Mouse (Mus musculus) layer of hippocampus, postnatal 10 days (tissue): ENCODE data around the gene Apoa4. TPM values are rescaled to one million over a fixed set of nuclear protein-coding genes. Genes with fewer than 3 reads are reported as not detected.

ENCODE experiments used
- DNase-seq, 2 experiments: peaks; one replicate each; pipeline ENCODE4 v3.0.0; 2021; ENCODE audit warnings: low spot score in 2 of 2
- long read RNA-seq: library from polyadenylated mRNA; stranded (forward); transcript quantifications from one replicate; pipeline ENCODE4 v2.0.0, GENCODE M21; 2023
- total RNA-seq, 2 experiments: library from RNA; stranded (reverse); gene quantifications; 2 replicates each; pipeline ENCODE4 v1.2.3; 2021

The Apoa4 gene
- not detected for total RNA-seq
- long read RNA-seq, result 0 reads

DNA sequence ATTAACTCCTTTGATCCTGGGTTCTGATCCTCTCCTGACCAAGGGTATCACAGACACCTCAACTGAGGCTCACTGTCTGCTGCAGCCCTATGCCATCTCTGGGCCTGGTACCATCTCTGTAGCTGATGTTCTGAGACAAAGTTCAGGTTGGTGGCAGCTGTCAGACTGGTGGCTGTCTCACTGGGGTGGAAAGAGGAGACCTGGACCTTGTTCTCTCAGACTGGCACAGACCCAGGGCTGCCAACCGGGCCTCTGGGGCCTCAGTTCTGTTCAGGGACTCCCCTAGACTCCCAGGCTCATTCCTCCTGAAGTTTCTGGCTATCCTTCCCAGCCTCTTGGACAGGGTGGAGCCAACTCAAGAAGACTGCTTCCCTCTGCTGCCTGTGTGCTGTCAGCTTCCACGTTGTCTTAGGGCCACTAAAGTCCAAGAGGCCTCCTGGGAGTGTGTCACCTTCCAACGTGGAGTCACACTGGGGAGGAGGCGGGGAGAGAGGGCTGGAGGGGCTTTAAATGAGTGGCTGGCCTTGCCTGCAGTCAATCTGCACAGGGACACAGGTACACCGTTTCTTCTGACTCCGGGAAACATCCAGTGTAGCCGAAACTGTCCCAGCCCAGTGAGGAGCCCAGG lies at the start of gene Apoa4:
Apoa4 (plus strand) TSS at position 171 of the 628 bp plus-strand sequence.
- DNase-seq, result no peak

DNA sequence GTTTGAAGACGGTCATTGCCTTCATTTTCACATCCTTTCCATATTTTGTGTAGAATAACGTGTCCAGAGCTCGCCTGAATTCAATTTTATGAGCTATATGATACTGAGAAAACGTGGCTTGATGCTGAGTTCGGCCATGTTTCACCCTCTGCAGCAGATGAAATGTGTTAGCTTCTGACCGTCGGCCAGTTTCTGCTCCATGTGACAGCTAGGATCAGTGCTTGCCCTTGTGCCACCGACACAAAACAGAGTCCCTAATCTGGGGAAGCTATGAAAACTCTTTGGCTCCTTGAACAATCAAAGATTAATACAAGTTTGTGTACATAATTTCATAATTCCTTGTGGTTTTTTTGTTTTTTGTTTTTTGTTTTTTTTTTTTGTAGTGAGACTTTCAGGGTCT lies 49.3 kb upstream of the Apoa4 start:
- no peak for DNase-seq

DNA sequence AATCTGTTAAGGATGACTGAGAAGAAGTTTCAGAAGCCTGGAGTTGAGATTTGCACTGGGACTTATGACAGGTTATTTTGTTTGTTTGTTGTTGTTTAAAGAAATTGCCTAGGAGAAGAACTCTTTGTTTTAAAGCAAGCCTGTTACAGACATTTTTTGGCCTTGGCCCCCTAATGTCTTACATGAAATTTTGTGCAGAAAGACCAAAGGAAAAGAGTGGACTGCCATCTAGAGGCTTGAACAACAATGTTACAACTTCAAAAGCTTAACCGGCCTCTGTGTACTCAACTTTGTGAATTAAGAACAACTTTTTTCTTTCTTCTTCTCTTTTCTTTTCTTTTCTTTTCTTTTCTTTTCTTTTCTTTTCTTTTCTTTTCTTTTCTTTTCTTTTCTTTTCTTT lies 48.9 kb upstream of the Apoa4 start:
- no peak for DNase-seq

DNA sequence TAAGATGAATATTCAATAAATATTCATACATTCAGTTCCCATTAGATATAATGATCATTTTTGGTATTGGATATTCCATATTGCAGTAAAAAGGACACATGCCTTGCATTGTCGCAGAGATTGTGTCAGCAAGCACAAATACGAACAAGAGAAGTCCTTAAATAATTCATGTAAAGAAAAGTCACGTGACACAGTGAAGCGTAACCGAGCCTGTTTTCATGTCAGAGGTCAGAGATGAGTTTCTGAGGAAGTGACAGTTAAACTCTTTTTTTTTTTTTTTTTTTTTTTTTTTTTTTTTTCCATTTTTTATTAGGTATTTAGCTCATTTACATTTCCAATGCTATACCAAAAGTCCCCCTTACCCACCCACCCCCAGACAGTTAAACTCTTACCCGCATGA lies 47.9 kb upstream of the Apoa4 start:
- DNase-seq, result no peak

DNA sequence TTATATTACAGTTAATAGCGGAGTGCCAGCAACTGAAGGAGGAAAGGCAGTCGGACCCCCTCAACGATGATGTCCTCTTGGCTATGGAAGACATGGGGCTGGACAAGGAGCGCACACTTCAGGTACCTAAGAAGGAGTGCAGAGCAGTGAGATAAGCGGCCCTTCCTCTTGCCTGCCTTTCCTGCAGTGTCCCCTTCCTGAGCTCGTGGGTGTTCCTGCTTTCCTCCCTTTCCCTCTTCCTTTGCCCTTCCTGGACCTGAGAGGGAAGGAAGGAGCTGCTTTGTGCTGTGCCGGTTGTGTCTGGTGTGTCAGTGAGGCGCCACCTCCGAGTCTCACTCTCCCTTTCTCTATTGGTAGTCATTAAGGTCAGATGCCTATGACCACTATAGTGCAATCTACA lies 45.7 kb upstream of the Apoa4 start:
- no peak for DNase-seq

- no peak for DNase-seq
These were observed 43.8 kb upstream of the Apoa4 start for GRCm38 (mm10) chr9:46196699-46197169.

DNA sequence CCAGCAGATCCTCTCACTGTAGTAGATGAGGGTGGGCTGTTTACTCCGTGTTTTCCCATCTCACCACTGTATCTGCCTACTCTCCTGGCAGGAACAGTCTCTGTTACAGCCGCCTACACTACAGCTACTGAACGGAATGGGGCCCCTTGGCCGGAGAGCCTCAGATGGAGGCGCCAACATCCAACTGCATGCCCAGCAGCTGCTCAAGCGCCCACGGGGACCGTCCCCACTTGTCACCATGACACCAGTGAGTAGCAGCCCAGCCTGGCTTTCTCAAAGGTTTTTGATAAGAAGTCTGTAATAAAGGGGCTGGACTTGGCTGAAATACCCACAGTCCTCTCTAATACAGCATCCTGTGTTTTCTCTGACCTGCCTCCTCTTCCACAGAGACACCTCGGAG lies 42.0 kb upstream of the Apoa4 start:
- DNase-seq, result peak in 1 of 2 experiments; percentile 49

GRCm38 (mm10) chr9:46198936-46199335 lies 41.6 kb upstream of the Apoa4 start:
- no peak for DNase-seq

- DNase-seq, result no peak
These were observed 40.9 kb upstream of the Apoa4 start for GRCm38 (mm10) chr9:46199609-46200008.

- DNase-seq, result no peak
These were observed 33.5 kb upstream of the Apoa4 start for GRCm38 (mm10) chr9:46206834-46207500.

- DNase-seq, result no peak
These were observed 33.0 kb upstream of the Apoa4 start for GRCm38 (mm10) chr9:46207501-46207869.

- DNase-seq, result no peak
These were observed 32.0 kb upstream of the Apoa4 start for GRCm38 (mm10) chr9:46208401-46208974.

DNA sequence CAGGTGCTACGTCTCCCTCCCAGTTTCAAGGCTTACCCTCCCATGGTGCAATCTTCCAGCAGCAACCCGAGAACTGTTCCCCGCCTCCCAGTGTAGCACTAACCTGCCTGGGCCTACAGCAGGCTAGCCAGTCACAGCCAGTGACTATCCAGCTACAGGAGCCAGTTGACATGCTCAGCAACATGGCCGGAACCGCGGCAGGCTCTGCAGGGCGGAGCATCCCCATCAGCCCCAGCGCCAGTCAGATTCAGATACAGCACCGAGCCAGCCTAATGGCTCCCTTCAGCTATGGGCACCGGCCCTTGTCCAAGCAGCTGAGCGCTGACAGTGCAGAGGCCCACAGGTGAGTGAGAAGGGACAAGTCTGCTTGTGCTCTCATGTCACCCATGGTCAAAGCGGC lies 30.0 kb upstream of the Apoa4 start:
- no peak for DNase-seq

- no peak for DNase-seq
These were observed 26.2 kb upstream of the Apoa4 start for GRCm38 (mm10) chr9:46214276-46214675.

DNA sequence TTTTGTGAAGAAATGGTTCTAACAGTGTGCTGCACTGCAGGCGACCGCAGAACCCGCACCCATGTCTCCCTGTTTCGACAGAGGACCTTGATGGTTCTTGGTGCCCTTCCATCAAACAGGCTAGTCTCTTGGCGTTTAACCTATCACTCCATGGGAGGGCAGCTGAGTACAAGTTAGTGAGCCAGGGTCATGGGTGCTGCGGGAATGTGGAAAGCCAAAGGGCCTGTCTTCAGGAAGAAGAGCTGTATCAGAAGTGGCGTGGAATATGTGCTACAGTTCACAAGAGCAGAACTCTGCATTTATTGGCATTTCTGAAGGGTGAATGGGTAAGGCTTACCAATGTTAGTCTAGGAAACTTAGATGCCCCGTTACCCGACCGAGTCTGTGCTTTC lies 25.6 kb upstream of the Apoa4 start:
- DNase-seq, result no peak

- no peak for DNase-seq
These were observed 24.9 kb upstream of the Apoa4 start for GRCm38 (mm10) chr9:46215338-46216322.

- DNase-seq, result no peak
These were observed 23.6 kb upstream of the Apoa4 start for GRCm38 (mm10) chr9:46216744-46217470.

DNA sequence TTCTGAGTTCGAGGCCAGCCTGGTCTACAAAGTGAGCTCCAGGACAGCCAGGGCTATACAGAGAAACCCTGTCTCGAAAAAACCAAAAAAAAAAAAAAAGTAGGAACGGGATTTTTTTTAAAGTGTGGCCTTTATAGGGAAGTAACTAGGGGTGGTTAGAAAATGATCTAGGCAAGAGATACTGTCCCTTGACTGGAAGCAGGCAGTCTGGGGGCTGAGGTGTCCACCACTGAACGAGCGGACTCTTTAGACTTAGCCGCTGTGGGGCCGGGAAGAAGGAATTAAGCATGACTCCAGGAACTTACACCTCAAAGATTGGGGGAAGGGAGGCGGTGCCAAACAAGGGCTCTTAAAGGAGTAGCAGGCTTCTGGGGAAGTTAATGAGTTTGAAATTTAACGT lies 22.3 kb upstream of the Apoa4 start:
- no peak for DNase-seq

DNA sequence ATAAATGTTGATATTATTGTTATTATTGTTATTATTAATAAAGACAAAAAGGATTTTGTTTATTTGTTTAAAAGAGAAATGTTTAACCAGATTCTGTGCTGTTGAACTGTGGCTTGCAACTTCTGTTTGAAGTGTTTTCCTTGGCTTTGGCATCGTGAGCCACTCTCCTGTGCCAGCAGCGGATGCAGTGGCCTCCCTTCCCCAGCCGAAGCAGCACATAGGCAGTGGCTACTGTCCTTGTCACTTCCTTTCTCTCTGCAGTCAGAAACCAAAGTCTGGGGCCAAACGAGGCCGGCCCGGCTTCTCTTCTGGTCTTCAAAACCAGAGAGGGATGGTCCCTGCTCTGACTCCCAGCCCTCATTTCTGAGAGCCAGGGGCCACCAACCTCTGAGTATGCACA lies 17.4 kb upstream of the Apoa4 start:
- no peak for DNase-seq

DNA sequence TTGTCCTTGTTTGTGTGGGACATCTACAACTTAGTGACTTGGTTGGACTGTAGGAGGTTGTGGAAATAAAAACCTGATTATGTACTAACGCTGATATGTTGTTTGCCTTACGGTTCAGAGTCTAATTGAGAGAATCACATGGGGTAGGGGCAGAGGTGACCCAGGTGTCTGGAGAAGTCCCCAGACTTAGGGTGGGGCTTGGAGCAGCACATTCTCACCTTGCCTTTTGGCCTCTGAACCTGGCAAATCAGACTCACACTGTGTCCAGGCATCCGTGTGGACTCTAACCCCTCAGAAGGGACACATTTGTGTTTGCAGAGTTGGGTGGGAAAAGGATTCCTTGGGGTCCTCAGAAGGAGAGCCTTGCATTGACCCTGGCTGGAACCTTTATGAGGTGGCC lies 16.4 kb upstream of the Apoa4 start:
- DNase-seq, result no peak
